Mouse (Mus musculus): Measurements from ENCODE around the gene Fzd4.
A peak's percentile ranks its signal among the peaks of the same experiment; 100 is the strongest.

The Fzd4 gene

GRCm38 (mm10) chr7:89401136-89401858 is 2.9 kb upstream of the Fzd4 start:
- DNase-seq (ENCODE audit: low spot score in 2 of 2): no peak

GRCm38 (mm10) chr7:89401936-89402335 is 2.2 kb upstream of the Fzd4 start:
- no peak for DNase-seq (ENCODE audit: low spot score in 2 of 2)

DNA sequence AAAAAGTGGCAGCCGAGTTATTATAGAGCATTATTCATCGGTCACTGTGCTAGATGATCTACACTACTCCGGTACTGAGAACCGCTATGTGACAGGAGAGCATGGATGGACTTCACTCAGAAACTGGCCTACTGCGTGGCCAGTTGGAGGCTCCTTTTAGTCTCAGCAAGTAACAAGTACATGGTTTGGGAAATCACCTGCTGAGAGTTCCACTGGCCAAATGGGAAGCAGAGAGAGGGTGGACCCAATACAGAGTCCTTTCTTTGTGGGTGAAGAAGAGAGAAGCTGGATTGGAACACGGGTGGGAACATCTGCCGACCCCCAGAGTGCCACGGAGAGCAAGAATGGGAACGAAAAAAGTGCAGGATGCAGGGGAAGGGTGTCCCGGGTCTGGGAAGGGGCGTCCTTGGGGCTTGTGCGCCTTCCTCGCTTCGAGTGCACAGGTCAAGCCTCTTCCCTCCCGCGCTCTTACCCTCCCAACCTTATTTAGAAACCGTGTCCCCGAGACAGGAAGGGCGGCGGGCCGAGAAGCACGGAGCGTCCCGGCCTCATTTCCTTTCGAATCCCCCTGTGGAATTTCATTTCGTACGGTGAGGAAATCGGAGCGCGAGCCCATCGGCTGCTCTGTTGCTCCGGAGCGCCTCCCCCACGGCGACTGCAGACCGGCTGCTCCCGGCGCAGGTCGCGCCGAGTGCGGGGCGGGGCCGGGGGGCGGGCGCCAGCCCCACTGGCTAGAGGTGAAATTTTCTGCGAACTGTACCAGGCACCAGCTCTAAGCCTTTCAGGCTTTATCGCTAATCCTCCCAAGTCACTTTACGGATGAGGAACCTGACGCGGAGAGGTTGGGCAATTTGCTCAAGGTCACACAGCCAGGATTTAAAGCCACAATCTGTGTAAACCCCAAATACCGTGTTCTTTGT is 842 bp upstream of the Fzd4 start:
- DNase-seq (ENCODE audit: low spot score in 2 of 2): peak; percentile 55

GRCm38 (mm10) chr7:89404734-89405440 is 732 bp downstream of the Fzd4 start:
- peak in 1 of 2 experiments; percentile 42 for DNase-seq (ENCODE audit: low spot score in 2 of 2)

DNA sequence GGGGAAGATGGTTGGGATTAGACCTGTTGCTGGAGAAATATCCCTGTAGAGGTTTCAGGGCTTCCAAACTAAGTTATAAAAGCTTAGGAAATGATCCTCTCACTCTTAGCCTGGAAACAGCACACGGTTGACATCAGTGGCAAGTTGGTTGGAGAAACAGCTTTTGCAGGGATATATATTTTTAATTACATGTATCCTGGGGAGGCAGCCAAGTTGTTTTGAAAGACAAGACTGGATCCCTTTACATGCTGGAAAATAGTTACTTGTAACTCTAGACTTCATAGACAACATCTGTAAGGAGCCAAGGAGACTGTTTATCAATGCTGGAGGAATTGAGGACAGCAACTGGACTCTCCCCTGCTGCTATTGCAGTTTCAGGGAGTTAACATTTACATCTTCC is 1.9 kb downstream of the Fzd4 start:
- DNase-seq (ENCODE audit: low spot score in 2 of 2): no peak

DNA sequence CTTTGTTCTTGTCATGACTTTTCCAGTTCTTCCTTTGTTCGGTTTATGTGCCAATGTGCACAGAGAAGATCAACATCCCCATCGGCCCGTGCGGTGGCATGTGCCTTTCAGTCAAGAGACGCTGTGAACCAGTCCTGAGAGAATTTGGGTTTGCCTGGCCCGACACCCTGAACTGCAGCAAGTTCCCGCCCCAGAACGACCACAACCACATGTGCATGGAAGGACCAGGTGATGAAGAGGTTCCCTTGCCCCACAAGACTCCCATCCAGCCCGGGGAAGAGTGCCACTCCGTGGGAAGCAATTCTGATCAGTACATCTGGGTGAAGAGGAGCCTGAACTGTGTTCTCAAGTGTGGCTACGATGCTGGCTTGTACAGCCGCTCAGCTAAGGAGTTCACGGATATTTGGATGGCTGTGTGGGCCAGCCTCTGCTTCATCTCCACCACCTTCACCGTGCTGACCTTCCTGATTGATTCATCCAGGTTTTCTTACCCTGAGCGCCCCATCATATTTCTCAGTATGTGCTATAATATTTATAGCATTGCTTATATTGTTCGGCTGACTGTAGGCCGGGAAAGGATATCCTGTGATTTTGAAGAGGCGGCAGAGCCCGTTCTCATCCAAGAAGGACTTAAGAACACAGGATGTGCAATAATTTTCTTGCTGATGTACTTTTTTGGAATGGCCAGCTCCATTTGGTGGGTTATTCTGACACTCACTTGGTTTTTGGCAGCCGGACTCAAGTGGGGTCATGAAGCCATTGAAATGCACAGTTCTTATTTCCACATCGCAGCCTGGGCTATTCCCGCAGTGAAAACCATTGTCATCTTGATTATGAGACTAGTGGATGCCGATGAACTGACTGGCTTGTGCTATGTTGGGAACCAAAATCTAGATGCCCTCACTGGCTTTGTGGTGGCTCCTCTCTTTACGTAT is 3.1 kb downstream of the Fzd4 start:
- no peak for DNase-seq (ENCODE audit: low spot score in 2 of 2)

GRCm38 (mm10) chr7:89410294-89410693 is 6.1 kb downstream of the Fzd4 start:
- DNase-seq (ENCODE audit: low spot score in 2 of 2): no peak

DNA sequence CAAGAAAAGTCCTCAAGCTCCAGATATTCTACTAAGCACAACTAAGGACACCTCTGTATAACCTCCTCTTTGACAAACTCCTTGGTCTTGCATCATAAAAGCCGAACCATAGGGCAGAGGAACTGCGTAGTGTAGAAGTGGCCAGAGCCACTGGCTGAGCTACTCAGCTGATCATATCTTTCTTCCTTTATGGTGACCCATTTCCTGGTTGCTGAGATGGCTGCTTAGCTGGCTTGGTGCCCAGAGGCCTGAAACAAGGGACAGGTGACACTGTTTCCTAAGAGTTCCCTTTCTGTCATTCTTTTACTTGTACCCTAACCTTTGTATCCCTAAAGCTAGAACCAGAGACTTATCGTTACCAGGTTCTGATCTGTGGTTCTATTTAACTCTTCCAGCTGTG is 7.2 kb downstream of the Fzd4 start:
- DNase-seq (ENCODE audit: low spot score in 2 of 2): no peak

GRCm38 (mm10) chr7:89412094-89412493 is 7.9 kb downstream of the Fzd4 start:
- no peak for DNase-seq (ENCODE audit: low spot score in 2 of 2)

GRCm38 (mm10) chr7:89416027-89416426 is 11.9 kb downstream of the Fzd4 start:
- no peak for DNase-seq (ENCODE audit: low spot score in 2 of 2)

DNA sequence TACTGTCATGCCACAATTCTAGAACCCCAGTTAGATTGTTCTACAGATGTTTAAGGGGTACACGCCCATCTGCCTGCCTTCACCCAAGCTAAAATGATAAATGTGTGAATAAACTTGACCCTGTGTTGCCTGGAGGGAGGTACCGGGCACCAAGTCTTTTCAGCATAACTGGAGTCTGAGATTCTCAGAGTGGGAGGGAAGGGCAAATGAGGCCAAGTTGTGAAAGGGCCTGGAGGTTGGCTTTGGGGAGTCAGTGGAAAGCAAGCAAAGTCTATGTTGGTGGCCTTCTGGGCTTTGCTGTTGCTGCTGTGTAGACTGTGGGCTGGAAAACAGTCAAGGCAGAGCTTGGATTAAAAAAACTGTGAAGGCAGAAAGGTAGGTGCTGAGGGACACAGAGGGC is 13.6 kb downstream of the Fzd4 start:
- no peak for DNase-seq (ENCODE audit: low spot score in 2 of 2)

DNA sequence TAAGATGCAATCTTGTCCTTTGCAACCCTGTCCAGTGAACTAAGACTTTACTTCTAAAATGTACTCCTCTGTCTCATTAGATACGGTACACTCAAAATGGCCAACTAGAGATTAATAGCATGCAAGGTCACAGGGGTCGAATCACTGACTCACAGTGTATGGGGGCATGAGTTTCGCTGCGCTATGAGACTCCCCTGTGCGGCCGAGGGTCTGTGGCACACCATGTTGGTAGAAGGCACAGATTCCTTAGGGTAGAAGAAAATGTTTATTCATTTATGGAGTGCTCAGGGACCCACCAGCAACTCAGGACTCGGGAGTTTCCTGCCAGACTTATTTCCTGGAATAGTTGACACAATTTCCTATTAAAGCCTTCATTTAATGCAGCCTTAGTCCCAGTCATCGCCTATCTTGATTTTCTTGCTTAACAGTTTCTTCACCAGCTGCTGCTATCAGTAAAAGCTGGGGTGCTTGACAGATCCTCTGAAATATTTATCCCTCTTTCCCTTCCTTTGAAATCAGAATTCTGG is 14.0 kb downstream of the Fzd4 start:
- DNase-seq (ENCODE audit: low spot score in 2 of 2): no peak

DNA sequence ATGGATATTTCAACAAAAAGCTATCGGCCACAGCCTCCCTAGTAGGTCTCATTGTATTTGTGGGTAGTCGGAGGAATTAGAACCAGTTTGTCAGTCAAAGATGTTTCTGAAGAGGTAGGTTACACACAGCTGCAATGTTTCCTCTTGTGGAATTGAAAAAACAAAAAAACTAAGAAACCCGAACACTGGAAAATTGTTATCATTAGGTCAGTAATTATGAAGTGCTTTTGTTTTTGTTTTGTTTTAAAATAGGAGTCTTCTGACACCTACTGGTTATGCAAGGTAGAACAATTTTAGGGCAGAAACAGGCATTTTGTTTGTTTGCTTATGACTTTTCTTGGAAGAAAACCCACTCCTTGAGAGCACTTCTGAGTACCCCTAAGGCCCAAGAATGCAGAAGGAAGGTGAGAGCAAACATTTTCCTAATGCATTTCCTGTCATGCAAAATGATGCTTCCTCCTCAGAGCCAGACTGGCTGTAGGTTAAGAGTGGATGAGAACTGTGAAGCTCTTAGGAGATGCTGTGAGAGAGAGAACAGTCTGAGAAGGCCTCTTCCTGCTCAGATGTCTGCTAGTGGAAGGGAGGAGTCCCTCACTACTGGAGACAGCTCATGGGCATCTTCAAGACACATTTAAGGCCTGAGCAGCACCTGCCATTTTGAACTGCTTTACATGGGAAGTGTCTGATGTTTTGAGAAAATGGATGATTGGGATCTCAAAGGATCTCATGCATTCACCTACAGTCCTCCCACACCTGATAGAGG is 14.9 kb downstream of the Fzd4 start:
- no peak for DNase-seq (ENCODE audit: low spot score in 2 of 2)

- no peak for DNase-seq (ENCODE audit: low spot score in 2 of 2)
Observed at GRCm38 (mm10) chr7:89421294-89421693, 17.1 kb downstream of the Fzd4 start.

GRCm38 (mm10) chr7:89422650-89423049 is 18.5 kb downstream of the Fzd4 start:
- DNase-seq (ENCODE audit: low spot score in 2 of 2): no peak

GRCm38 (mm10) chr7:89423194-89423593 is 19.0 kb downstream of the Fzd4 start:
- DNase-seq (ENCODE audit: low spot score in 2 of 2): no peak

GRCm38 (mm10) chr7:89423688-89424255 is 19.6 kb downstream of the Fzd4 start:
- DNase-seq (ENCODE audit: low spot score in 2 of 2): no peak

- DNase-seq (ENCODE audit: low spot score in 2 of 2): no peak
Observed at GRCm38 (mm10) chr7:89424659-89425058, 20.5 kb downstream of the Fzd4 start.

DNA sequence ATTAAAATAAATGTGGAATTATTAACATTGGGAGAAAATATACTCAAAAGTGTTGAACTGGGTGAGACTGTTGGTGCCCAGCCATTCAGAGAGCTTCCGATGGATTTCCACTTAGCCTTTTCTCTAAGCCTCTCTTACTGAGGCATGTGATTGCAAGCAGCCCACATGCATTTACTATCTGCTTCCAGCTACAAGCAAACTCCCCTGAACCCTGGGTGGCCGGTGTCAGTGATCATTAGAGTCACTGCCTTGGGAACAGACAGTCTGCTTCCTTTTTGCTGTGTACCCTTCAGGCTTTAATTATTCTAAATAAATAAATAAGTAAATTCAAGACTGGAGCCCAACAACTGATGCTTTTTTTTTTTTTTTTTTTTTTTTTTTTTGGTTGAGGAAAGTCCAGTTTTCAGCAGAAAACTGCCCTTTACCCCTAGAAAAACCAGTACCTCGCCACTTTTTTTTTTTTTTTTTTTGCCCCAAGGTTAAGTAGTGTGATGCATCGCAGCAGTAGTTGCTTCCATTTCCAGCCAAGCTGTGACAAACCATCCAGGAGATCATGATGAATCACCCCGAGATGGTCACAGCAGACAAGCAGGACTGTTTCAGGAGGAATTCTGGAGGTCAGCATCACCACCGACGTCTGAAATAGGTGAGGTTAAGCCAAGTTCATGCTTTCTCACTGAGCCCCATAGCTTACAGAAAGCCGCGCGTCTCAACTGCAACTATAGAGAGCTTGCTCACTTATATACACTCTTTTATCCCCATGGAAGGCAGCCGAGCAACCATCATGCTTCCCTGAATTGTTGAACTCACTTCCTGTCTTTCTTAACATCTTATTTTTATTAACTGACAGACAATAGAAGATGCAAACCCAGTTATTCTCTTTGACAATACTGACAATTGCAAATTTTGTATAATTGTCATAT is 21.9 kb downstream of the Fzd4 start:
- DNase-seq (ENCODE audit: low spot score in 2 of 2): no peak

Measured in urinary bladder, adult 18-20 months (tissue).